Mouse (Mus musculus) spleen, adult 12 weeks (tissue): ENCODE measurements around the gene Gm3411.
"Not testable (repeated sequence)": the region's sequence is repeated elsewhere in the genome, so short reads cannot be mapped to it uniquely, and the experiment has no call there.

Experiments used
- DNase-seq: peaks from one replicate; pipeline ENCODE4 v3.0.0; 2022; ENCODE audit warnings: low spot score

Gm3411 gene

DNA sequence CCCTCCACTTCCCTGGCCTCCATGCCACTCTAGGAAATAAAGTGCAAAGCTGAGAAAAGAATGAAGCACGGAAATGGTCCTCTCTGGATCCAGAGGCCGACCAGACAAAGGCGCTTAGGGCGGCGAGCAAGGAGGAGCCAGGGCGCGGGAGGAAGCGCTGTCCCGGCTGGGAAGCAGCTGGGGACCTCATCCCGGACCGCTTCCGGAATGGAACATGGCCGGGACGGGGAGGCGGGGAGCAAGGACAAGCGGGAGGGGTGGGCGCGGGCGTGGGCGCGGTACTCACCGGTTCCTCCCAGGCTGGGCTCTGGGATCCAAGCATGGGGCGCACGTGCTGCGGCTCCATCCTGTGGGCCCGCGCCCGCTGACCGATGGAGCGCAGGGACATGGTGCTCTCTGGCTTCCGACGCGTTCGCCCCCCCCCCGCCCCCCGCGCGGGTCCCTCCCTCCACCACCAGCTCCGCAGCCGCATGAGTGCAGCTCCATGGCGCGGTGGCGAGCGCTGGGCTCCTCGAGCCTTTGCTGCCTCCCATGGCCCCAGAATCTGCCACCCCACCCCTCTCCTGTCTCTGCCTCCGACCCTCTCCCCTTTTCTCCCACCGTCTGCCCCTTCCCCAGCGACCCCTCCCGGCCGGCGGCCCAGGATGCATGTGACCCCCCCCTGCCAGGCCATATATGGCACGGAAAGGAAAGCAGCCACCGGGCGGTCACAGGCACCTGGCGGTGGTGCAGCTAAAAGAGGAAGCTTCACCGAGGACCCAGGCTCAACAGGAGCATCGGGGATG is at the start of gene Gm3411:
Gm3411 (minus strand) TSS at position 320 of the 785 bp plus-strand sequence.
- DNase-seq, result not testable (repeated sequence)

DNA sequence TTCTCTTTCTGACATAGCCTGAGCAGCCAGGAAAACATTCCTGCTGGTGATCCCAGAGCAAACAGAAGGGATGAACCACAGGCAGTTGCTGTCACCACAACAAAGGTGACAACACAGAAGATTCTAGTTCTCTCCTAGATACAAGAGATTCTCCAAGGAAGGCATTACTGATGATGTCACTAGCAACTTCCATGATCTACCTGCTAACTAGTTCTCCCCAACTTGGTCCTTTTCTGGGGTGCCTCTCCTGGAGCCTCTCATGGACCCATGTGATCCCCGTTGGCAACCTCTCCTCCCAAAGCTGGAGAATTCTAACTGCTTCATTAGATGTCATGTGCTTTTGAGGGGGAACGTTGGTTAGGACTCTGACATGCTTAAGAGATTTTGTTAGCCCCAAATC is 17.7 kb upstream of the Gm3411 start, which contains the start of gene Gm21103:
Gm21103 (minus strand) TSS at position 101 of the 400 bp plus-strand sequence.
- DNase-seq, result not testable (repeated sequence)

DNA sequence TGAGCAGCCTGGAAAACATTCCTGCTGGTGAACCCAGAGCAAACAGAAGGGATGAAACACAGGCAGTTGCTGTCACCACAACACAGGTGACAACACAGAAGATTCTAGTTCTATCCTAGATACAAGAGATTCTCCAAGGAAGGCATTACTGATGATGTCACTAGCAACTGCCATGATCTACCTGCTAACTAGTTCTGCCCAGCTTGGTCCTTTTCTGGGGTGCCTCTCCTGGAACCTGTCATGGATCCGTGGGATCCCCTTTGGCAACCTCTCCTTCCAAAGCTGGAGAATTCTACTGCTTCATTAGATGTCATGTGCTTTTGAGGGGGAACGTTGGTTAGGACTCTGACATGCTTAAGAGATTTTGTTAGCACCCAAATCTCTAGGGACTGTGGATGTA is 67.9 kb downstream of the Gm3411 start, which contains the start of gene Gm21560:
Gm21560 (minus strand) TSS at position 101 of the 400 bp plus-strand sequence.
- DNase-seq, result not testable (repeated sequence)
